Mouse (Mus musculus) forebrain, embryonic 11.5 days (tissue): Measurements from ENCODE around the gene Lin52. TPM values are rescaled to one million over a fixed set of nuclear protein-coding genes. Genes with fewer than 3 reads are reported as not detected.

Experiments used
- ATAC-seq: fragments of 200-750 bp; cut with Nextera tagmentation; replicated peaks from 2 replicates; pipeline ENCODE4 v1.8.0; 2017; ENCODE audit warnings: moderate TSS enrichment; ENCODE audit not compliant: low FRiP score
- DNase-seq: peaks from one replicate; pipeline ENCODE4 v3.0.0-alpha.2; 2017; ENCODE audit warnings: low spot score
- H3K27ac ChIP-seq: fragments of 300-500 bp; sonication (generic); 2 replicates; pipeline ENCODE4 v1.5.1; 2014; ENCODE audit warnings: low read depth, low read length
- H3K27me3 ChIP-seq: fragments of 300-500 bp; sonication (generic); 2 replicates; pipeline ENCODE4 v1.6.1; 2014; ENCODE audit warnings: mild to moderate bottlenecking, low read length, mixed read lengths; ENCODE audit not compliant: control insufficient read depth, insufficient read depth
- H3K36me3 ChIP-seq: fragments of 300-500 bp; sonication (generic); 2 replicates; pipeline ENCODE4 v1.6.1; 2014; ENCODE audit warnings: mild to moderate bottlenecking, low read length, moderate library complexity, mixed read lengths; ENCODE audit not compliant: control insufficient read depth, insufficient read depth
- H3K4me1 ChIP-seq: fragments of 300-500 bp; sonication (generic); replicated peaks from 2 replicates; pipeline ENCODE4 v1.6.1; 2014; ENCODE audit warnings: low read length, mixed read lengths; ENCODE audit not compliant: control insufficient read depth, insufficient read depth
- H3K4me2 ChIP-seq: fragments of 300-500 bp; sonication (generic); 2 replicates; pipeline ENCODE4 v1.6.1; 2014; ENCODE audit warnings: low read depth, mild to moderate bottlenecking, low read length, moderate library complexity, mixed read lengths; ENCODE audit not compliant: severe bottlenecking
- H3K4me3 ChIP-seq: fragments of 300-500 bp; sonication (generic); 2 replicates; pipeline ENCODE4 v1.5.1; 2014; ENCODE audit warnings: low read depth, low read length
- H3K9ac ChIP-seq: fragments of 300-500 bp; sonication (generic); 2 replicates; pipeline ENCODE4 v1.6.1; 2014; ENCODE audit warnings: low read length
- H3K9me3 ChIP-seq: fragments of 300-500 bp; sonication (generic); 2 replicates; pipeline ENCODE4 v1.6.1; 2016; ENCODE audit warnings: low read length, mixed read lengths; ENCODE audit not compliant: control insufficient read depth
- WGBS: fragments of 180-500 bp; shearing (Covaris S2); extraction: QIAGEN DNeasy Blood & Tissue Kit; methylation state at CpG from one replicate; pipeline ENCODE4 v1.1.7; 2014; 5-methylcytosine and 5-hydroxymethylcytosine counted together
- polyA plus RNA-seq: library from polyadenylated mRNA; unstranded; fragments of >200 nt; fragmentation: Nextera tagmentation; extraction: Ambion mirVana; gene quantifications from 2 replicates; pipeline ENCODE4 v1.2.1, GENCODE M21; 2014

Gene Lin52
- polyA plus RNA-seq, 1 experiment from 2014 or later, result 36.5 TPM

GRCm38 (mm10) chr12:84487324-84488056 lies 36.3 kb downstream of the Lin52 start:
- no peaks in the 10 kb centered on the region for H3K27me3 ChIP-seq
- no peaks in the 10 kb centered on the region for H3K4me1 ChIP-seq
- ATAC-seq (peak; percentile 61; the same call in 1 of the 2 replicates), DNase-seq (peak; percentile 55)
- H3K27ac ChIP-seq, result no peak overlapping the region
- H3K9ac ChIP-seq, result no peak overlapping the region
- H3K4me3 ChIP-seq, result no peak overlapping the region
- 49% methylated on average over 8 of the region's 8 CpGs for WGBS
- H3K4me2 ChIP-seq, result no peak overlapping the region
- no peaks in the 10 kb centered on the region for H3K36me3 ChIP-seq
- no peaks in the 10 kb centered on the region for H3K9me3 ChIP-seq

- Histone ChIP-seq H3K36me3 (no peaks in the 10 kb centered on the region), H3K4me1 (no peaks in the 10 kb centered on the region; the same call in 1 of the 2 replicates), H3K9ac (no peak overlapping the region), H3K27ac (no peak overlapping the region), H3K4me3 (no peak overlapping the region), H3K27me3 (no peaks in the 10 kb centered on the region), H3K9me3 (no peaks in the 10 kb centered on the region), H3K4me2 (no peak overlapping the region)
- ATAC-seq, result no peak
- WGBS, result 100% methylated on average over 1 of the region's 1 CpGs
- DNase-seq, result no peak
These were observed 45.6 kb downstream of the Lin52 start for GRCm38 (mm10) chr12:84496795-84497194.

DNA sequence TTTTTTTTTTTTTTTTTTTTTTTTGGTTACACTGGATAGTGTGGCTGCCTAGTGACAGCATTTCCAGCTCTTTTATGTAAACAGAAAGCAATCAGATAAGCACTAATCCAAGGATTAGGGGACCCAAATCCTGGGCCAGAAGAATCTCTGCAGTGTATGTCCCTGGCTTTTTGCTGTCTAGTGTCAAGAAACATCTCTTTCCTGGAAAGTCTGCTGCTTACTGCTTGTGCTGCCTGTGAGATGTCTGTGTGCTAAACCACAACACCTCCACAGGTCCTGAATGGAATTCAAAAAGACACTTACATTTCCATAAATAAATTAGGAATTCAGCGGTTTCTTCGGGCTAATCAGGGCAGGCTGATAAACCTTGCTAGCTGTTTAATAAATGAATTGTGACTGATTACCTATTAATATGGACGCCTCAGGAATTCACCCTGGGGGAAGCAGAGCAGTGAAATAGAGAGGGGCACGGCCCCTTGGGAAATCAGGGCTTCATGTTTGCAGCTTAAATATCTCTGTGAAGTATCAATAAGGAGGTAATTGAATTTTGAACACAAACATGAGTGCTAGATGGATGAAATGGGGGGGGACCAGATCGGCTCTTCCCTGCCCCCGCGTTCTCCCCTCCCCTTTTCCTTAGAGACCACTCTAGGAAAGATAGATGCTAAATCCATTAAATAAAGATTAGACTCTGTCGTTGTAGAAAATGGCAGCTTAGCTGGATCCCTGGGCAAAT lies 49.5 kb downstream of the Lin52 start:
- no peak overlapping the region for H3K27ac ChIP-seq
- no peak overlapping the region for H3K9ac ChIP-seq
- H3K4me3 ChIP-seq, result no peak overlapping the region
- ATAC-seq, result no peak
- H3K4me2 ChIP-seq, result no peak overlapping the region
- no peaks in the 10 kb centered on the region; the same call in 1 of the 2 replicates for H3K4me1 ChIP-seq
- 53% methylated on average over 8 of the region's 8 CpGs for WGBS
- no peaks in the 10 kb centered on the region for H3K27me3 ChIP-seq
- H3K9me3 ChIP-seq, result no peaks in the 10 kb centered on the region
- no peak for DNase-seq
- H3K36me3 ChIP-seq, result no peaks in the 10 kb centered on the region

DNA sequence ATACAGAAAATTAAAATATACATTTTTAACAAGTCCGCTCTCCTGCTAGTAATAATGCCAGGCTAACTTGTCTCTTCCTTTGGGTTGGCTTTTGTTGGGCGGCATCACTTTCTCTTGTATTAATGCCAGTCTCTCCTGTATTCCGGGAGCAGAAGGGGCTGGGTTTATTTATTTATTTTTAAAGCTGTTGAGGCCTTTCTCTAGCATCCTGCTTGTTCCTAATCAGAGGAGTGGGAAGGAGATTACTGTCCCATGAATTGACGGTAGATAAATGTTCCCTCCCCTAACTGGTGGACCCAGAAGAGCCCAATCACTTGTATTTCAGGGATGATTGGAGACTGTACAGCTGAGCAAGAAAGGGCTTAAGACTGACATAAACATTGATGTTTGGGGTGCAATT lies 50.1 kb downstream of the Lin52 start:
- no peaks in the 10 kb centered on the region for H3K27me3 ChIP-seq
- no peak for ATAC-seq
- WGBS, result 71% methylated on average over 4 of the region's 4 CpGs
- DNase-seq, result no peak
- no peaks in the 10 kb centered on the region for H3K9me3 ChIP-seq
- no peak overlapping the region for H3K4me3 ChIP-seq
- H3K4me1 ChIP-seq, result no peaks in the 10 kb centered on the region; the same call in 1 of the 2 replicates
- no peak overlapping the region for H3K9ac ChIP-seq
- H3K27ac ChIP-seq, result no peak overlapping the region
- no peaks in the 10 kb centered on the region for H3K36me3 ChIP-seq
- no peak overlapping the region for H3K4me2 ChIP-seq

DNA sequence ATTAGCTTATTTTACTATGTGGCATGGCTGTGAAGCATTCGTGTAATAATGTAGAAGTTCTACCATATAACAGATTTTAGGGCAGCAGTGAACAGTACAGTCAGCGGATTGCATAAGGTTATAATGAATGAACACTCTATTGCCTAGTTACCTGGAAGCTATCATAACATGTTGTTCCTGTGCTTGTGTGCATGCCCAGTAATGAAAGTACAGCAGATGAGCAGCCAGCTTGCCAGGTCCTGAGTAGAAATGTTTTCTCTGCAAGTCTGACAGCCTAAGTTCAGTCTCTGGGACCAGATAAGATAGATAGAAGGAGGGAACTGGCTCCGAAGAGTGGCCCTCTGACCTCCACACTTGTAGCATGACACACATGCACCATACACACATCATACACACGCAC lies 55.6 kb downstream of the Lin52 start:
- DNase-seq (no peak), ATAC-seq (no peak)
- no peak overlapping the region for H3K4me3 ChIP-seq
- no peaks in the 10 kb centered on the region for H3K36me3 ChIP-seq
- H3K4me2 ChIP-seq, result no peak overlapping the region
- WGBS, result 90% methylated on average over 4 of the region's 4 CpGs
- H3K27me3 ChIP-seq, result no peaks in the 10 kb centered on the region
- H3K9ac ChIP-seq, result no peak overlapping the region
- H3K9me3 ChIP-seq, result no peaks in the 10 kb centered on the region
- H3K27ac ChIP-seq, result no peak overlapping the region
- no peaks in the 10 kb centered on the region for H3K4me1 ChIP-seq

GRCm38 (mm10) chr12:84512016-84512415 lies 60.8 kb downstream of the Lin52 start:
- H3K4me1 ChIP-seq, result peaks cover 2% of the 10 kb centered on the region; the same call in 1 of the 2 replicates

DNA sequence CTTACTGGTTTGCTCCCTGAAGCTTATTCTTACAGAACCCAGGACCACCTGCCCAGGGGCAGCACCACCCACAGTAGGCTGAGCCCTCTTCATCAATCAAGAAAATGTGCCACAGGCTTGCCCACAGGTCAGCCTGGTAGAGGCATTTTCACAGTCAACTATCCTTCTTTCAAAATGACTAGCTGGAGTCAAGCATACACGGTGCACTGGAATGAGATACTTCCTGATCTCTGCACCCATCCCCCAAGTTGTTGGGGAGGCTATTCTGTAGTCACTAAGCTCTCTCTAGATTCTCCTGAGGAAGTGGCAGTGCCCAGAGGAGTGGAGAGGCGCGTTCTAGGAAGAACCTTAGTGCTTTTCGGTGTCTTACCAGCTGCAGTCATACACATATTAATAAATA lies 64.3 kb downstream of the Lin52 start:
- Histone ChIP-seq H3K4me2 (no peak overlapping the region), H3K4me3 (no peak overlapping the region), H3K9me3 (no peaks in the 10 kb centered on the region), H3K27me3 (no peaks in the 10 kb centered on the region), H3K9ac (no peak overlapping the region), H3K4me1 (peaks cover 2% of the 10 kb centered on the region; the same call in 1 of the 2 replicates), H3K27ac (no peak overlapping the region), H3K36me3 (no peaks in the 10 kb centered on the region)
- 90% methylated on average over 4 of the region's 4 CpGs for WGBS
- DNase-seq, result no peak
- no peak for ATAC-seq

More at GRCm38 (mm10) chr12:84512016-84512415, 60.8 kb downstream of the Lin52 start:
- H3K4me3 ChIP-seq, result no peak overlapping the region
- H3K36me3 ChIP-seq, result no peaks in the 10 kb centered on the region
- H3K27me3 ChIP-seq, result no peaks in the 10 kb centered on the region
- 41% methylated on average over 3 of the region's 3 CpGs for WGBS
- DNase-seq (no peak), ATAC-seq (no peak)
- no peak overlapping the region for H3K27ac ChIP-seq
- no peaks in the 10 kb centered on the region for H3K9me3 ChIP-seq
- H3K4me2 ChIP-seq, result no peak overlapping the region
- H3K9ac ChIP-seq, result no peak overlapping the region

DNA sequence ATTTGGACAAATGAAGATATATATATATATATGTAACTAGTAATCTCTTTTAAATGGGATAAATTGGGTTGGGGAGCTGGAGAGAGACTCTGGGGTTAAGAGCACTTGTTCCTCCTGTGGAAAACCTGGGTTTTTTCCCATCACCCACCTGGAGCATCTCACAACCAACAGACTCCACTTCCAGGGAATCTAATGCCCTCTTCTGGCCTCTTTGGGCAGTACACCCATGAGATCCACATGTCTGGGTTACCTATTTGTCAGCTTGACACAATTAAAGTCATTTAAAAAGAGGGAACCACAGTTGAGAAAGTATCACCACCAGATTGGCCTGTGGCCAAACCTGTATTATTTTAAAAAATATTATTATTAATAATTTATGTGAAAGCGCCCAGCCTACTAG lies 65.4 kb downstream of the Lin52 start:
- Histone ChIP-seq H3K4me2 (no peak overlapping the region), H3K36me3 (no peaks in the 10 kb centered on the region), H3K9ac (no peak overlapping the region), H3K27ac (no peak overlapping the region), H3K4me1 (peaks cover 2% of the 10 kb centered on the region; the same call in 1 of the 2 replicates), H3K9me3 (no peaks in the 10 kb centered on the region), H3K27me3 (no peaks in the 10 kb centered on the region), H3K4me3 (no peak overlapping the region)
- WGBS, result 100% methylated on average over 1 of the region's 1 CpGs
- ATAC-seq (no peak), DNase-seq (no peak)
